Mouse (Mus musculus) forebrain, embryonic 11.5 days (tissue): Measurements from ENCODE around the gene Azin2. TPM values are rescaled to one million over a fixed set of nuclear protein-coding genes. Genes with fewer than 3 reads are reported as not detected.

Experiments used
- ATAC-seq: fragments of 200-750 bp; cut with Nextera tagmentation; replicated peaks from 2 replicates; pipeline ENCODE4 v1.8.0; 2017; ENCODE audit warnings: moderate TSS enrichment; ENCODE audit not compliant: low FRiP score
- DNase-seq: peaks from one replicate; pipeline ENCODE4 v3.0.0-alpha.2; 2017; ENCODE audit warnings: low spot score
- H3K27ac ChIP-seq: fragments of 300-500 bp; sonication (generic); 2 replicates; pipeline ENCODE4 v1.5.1; 2014; ENCODE audit warnings: low read depth, low read length
- H3K27me3 ChIP-seq: fragments of 300-500 bp; sonication (generic); 2 replicates; pipeline ENCODE4 v1.6.1; 2014; ENCODE audit warnings: mild to moderate bottlenecking, low read length, mixed read lengths; ENCODE audit not compliant: control insufficient read depth, insufficient read depth
- H3K36me3 ChIP-seq: fragments of 300-500 bp; sonication (generic); 2 replicates; pipeline ENCODE4 v1.6.1; 2014; ENCODE audit warnings: mild to moderate bottlenecking, low read length, moderate library complexity, mixed read lengths; ENCODE audit not compliant: control insufficient read depth, insufficient read depth
- H3K4me1 ChIP-seq: fragments of 300-500 bp; sonication (generic); replicated peaks from 2 replicates; pipeline ENCODE4 v1.6.1; 2014; ENCODE audit warnings: low read length, mixed read lengths; ENCODE audit not compliant: control insufficient read depth, insufficient read depth
- H3K4me2 ChIP-seq: fragments of 300-500 bp; sonication (generic); 2 replicates; pipeline ENCODE4 v1.6.1; 2014; ENCODE audit warnings: low read depth, mild to moderate bottlenecking, low read length, moderate library complexity, mixed read lengths; ENCODE audit not compliant: severe bottlenecking
- H3K4me3 ChIP-seq: fragments of 300-500 bp; sonication (generic); 2 replicates; pipeline ENCODE4 v1.5.1; 2014; ENCODE audit warnings: low read depth, low read length
- H3K9ac ChIP-seq: fragments of 300-500 bp; sonication (generic); 2 replicates; pipeline ENCODE4 v1.6.1; 2014; ENCODE audit warnings: low read length
- H3K9me3 ChIP-seq: fragments of 300-500 bp; sonication (generic); 2 replicates; pipeline ENCODE4 v1.6.1; 2016; ENCODE audit warnings: low read length, mixed read lengths; ENCODE audit not compliant: control insufficient read depth
- WGBS: fragments of 180-500 bp; shearing (Covaris S2); extraction: QIAGEN DNeasy Blood & Tissue Kit; methylation state at CpG from one replicate; pipeline ENCODE4 v1.1.7; 2014; 5-methylcytosine and 5-hydroxymethylcytosine counted together
- polyA plus RNA-seq: library from polyadenylated mRNA; unstranded; fragments of >200 nt; fragmentation: Nextera tagmentation; extraction: Ambion mirVana; gene quantifications from 2 replicates; pipeline ENCODE4 v1.2.1, GENCODE M21; 2014

Azin2 gene
- polyA plus RNA-seq, 1 experiment from 2014 or later: 11.5 TPM

DNA sequence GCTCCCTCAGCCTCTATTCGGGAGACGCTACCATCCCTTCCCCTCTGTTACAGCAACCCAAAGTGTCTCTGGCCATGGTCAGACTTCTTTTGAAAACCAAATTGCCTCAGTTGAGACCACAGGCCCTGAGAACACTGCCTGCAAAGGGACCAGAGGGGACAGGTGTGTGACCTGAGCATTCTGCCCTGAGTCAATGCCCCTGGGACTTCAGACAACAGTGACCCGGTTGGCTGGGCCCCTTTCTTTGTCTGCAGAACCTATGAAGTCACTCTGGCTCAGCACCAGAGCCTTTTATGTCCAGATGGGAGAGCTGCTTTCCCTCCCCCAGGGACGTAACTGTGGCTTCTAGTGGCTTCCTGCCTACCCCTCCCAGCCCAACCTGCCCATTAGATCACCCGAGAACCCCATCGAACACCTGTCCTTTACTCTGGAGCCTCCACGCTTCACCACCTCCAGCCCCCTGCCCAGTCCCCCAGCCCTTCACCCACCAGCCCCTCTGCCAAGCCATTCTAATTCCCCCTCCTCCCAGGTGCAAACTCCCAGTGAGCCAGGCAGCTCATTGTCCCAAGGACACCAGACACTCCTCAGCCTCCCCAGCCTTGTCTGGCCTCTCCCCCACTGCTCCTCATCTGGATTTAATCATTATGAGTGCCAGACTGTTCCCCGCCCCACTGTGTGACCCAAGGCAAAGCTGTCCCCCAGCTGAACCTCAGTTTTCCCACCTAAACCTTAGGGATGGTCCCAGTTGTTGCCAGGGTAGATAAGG lies 58.0 kb downstream of the Azin2 start:
- Histone ChIP-seq H3K27ac (no peak overlapping the region), H3K4me3 (no peak overlapping the region), H3K9ac (no peak overlapping the region), H3K36me3 (no peaks in the 10 kb centered on the region; the same call in 1 of the 2 replicates), H3K4me2 (no peak overlapping the region), H3K4me1 (peaks cover 8% of the 10 kb centered on the region), H3K9me3 (no peaks in the 10 kb centered on the region), H3K27me3 (peaks cover 3% of the 10 kb centered on the region; the same call in 1 of the 2 replicates)
- no peak for ATAC-seq
- DNase-seq: no peak
- 56% methylated on average over 8 of the region's 8 CpGs for WGBS

- peaks cover 11% of the 10 kb centered on the region for H3K4me1 ChIP-seq
- WGBS: 88% methylated on average over 8 of the region's 8 CpGs
- H3K4me3 ChIP-seq: no peak overlapping the region
- no peak for ATAC-seq
- H3K9me3 ChIP-seq: no peaks in the 10 kb centered on the region
- H3K9ac ChIP-seq: no peak overlapping the region
- DNase-seq: no peak
- peaks cover 3% of the 10 kb centered on the region; the same call in 1 of the 2 replicates for H3K27me3 ChIP-seq
- H3K4me2 ChIP-seq: no peak overlapping the region
- H3K27ac ChIP-seq: no peak overlapping the region
- H3K36me3 ChIP-seq: no peaks in the 10 kb centered on the region; the same call in 1 of the 2 replicates
Observed at GRCm38 (mm10) chr4:128902390-128902789, 59.9 kb downstream of the Azin2 start.

- no peak for ATAC-seq
- DNase-seq: no peak
- WGBS: 86% methylated on average over 14 of the region's 14 CpGs
- peaks cover 11% of the 10 kb centered on the region for H3K4me1 ChIP-seq
- no peak overlapping the region for H3K27ac ChIP-seq
- no peaks in the 10 kb centered on the region for H3K9me3 ChIP-seq
- peaks cover 3% of the 10 kb centered on the region; the same call in 1 of the 2 replicates for H3K27me3 ChIP-seq
- H3K4me2 ChIP-seq: no peak overlapping the region
- H3K9ac ChIP-seq: no peak overlapping the region
- no peaks in the 10 kb centered on the region; the same call in 1 of the 2 replicates for H3K36me3 ChIP-seq
- H3K4me3 ChIP-seq: no peak overlapping the region
Observed at GRCm38 (mm10) chr4:128900484-128900883, 61.8 kb downstream of the Azin2 start.

DNA sequence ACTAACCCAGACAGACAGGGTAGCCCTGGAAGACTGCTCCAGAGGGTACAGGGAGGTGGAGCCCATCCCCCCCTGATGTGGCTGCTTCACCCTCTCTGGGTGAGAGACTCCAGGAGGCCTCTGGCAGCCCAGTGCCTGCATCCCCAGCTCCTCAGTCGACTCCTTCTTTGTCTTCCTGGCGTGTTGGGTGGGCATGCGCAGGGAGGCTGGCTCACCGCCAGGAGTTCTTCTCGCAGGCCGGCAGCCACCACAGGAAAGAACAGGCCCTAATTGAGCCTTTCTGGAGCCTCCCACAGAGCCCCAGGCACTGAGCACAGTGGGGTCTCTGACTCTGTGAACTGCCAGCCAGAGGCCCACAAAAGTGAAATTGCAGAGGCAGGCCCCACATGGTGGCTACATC lies 62.9 kb downstream of the Azin2 start:
- H3K4me2 ChIP-seq: no peak overlapping the region

GRCm38 (mm10) chr4:128897911-128898421 lies 64.3 kb downstream of the Azin2 start:
- 27% methylated on average over 6 of the region's 7 CpGs for WGBS
- no peak overlapping the region for H3K9ac ChIP-seq
- no peak overlapping the region for H3K4me2 ChIP-seq
- peak; percentile 67 for DNase-seq
- no peaks in the 10 kb centered on the region for H3K9me3 ChIP-seq
- ATAC-seq: no peak
- no peak overlapping the region for H3K27ac ChIP-seq
- H3K4me1 ChIP-seq: peaks cover 9% of the 10 kb centered on the region
- no peaks in the 10 kb centered on the region for H3K36me3 ChIP-seq
- H3K27me3 ChIP-seq: peaks cover 3% of the 10 kb centered on the region; the same call in 1 of the 2 replicates
- H3K4me3 ChIP-seq: no peak overlapping the region

More for the DNA sequence above, 62.9 kb downstream of the Azin2 start:
- H3K27ac ChIP-seq: peak overlapping the region; percentile 85
- H3K36me3 ChIP-seq: no peaks in the 10 kb centered on the region; the same call in 1 of the 2 replicates
- WGBS: 1% methylated on average over 6 of the region's 6 CpGs
- no peaks in the 10 kb centered on the region for H3K9me3 ChIP-seq
- H3K4me3 ChIP-seq: no peak overlapping the region
- ATAC-seq (peak; percentile 87), DNase-seq (peak; percentile 92)
- H3K27me3 ChIP-seq: peaks cover 3% of the 10 kb centered on the region; the same call in 1 of the 2 replicates
- peaks cover 11% of the 10 kb centered on the region for H3K4me1 ChIP-seq
- peak overlapping the region; percentile 46 for H3K9ac ChIP-seq

DNA sequence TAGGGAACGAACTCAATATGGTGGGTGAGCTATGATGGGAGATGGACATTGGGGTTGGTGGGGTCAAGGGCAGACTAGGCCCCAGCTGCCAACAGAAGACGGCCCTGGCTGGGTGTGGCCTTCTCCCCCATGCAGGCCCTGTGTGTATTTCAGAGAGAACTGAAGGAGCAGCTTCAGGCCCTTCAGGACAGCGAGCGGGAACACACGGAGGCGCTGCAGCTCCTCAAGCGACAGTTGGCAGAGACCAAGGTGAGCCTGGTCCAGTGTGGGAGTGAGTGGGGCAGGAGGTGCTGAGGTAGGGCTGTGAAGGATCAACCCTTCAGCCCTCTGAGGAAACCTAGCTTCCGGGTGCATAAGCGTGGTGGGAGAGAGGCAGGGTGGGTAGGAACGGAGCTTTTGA lies 65.6 kb downstream of the Azin2 start:
- 94% methylated on average over 10 of the region's 10 CpGs for WGBS
- Histone ChIP-seq H3K9ac (no peak overlapping the region), H3K27ac (no peak overlapping the region), H3K4me2 (no peak overlapping the region), H3K9me3 (no peaks in the 10 kb centered on the region), H3K4me3 (no peak overlapping the region), H3K36me3 (no peaks in the 10 kb centered on the region), H3K4me1 (peaks cover 9% of the 10 kb centered on the region), H3K27me3 (peaks cover 3% of the 10 kb centered on the region; the same call in 1 of the 2 replicates)
- no peak for ATAC-seq
- DNase-seq: no peak

DNA sequence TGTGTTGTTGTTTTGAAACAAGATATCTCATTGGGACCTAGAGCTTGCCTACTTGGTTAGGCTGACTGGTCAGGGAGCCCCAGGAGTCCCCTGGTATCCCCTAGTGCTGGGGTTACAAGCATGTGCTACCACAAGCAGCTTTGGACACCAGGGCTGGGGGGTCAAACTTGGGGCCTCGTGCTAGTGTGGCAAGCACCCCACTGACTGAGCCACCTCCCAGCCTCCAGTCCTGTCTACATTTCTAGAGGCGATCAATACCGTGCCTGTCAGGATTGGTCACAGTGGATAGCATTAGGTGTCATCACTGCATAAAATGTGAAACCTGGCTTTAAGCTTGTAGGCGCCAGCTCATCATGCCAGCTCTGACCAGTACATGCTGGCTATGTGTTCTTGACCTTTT lies 66.4 kb downstream of the Azin2 start:
- H3K27ac ChIP-seq: no peak overlapping the region
- H3K9ac ChIP-seq: no peak overlapping the region
- DNase-seq (no peak), ATAC-seq (no peak)
- WGBS: 97% methylated on average over 4 of the region's 4 CpGs
- H3K9me3 ChIP-seq: no peaks in the 10 kb centered on the region
- H3K4me3 ChIP-seq: no peak overlapping the region
- peaks cover 9% of the 10 kb centered on the region for H3K4me1 ChIP-seq
- peaks cover 3% of the 10 kb centered on the region; the same call in 1 of the 2 replicates for H3K27me3 ChIP-seq
- no peaks in the 10 kb centered on the region for H3K36me3 ChIP-seq
- H3K4me2 ChIP-seq: no peak overlapping the region

DNA sequence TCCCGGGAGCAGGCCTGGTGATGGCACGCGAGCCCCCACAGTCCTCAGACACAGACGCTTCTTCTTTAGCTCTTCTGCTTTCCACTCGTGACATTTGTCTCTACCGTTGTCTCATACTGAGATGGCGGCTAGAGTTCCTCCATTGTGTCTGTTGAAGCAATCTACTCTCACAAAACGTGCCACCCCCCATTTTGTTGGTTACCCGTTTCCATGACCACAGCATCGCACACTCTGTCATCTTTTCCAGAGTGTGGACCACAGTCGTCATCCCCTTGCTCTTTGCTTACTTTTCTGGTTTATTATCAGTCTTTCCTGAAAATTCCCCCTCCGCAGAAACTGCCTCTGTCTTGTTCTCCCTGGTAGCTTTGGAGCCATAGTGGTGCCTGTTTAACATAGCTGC lies 68.1 kb downstream of the Azin2 start:
- Histone ChIP-seq H3K36me3 (no peaks in the 10 kb centered on the region), H3K4me1 (peaks cover 5% of the 10 kb centered on the region), H3K9ac (no peak overlapping the region), H3K9me3 (no peaks in the 10 kb centered on the region), H3K4me3 (no peak overlapping the region), H3K4me2 (no peak overlapping the region), H3K27me3 (no peaks in the 10 kb centered on the region), H3K27ac (no peak overlapping the region)
- ATAC-seq: no peak
- WGBS: 83% methylated on average over 12 of the region's 12 CpGs
- DNase-seq: no peak
